Mouse (Mus musculus) limb, embryonic 14.5 days (tissue): Measurements from ENCODE around the gene Lhfpl5. TPM values are rescaled to one million over a fixed set of nuclear protein-coding genes. Genes with fewer than 3 reads are reported as not detected.

Experiments
- ATAC-seq: fragments of 200-750 bp; cut with Nextera tagmentation; 2 replicates; pipeline ENCODE4 v1.8.0; 2017; ENCODE audit warnings: low read depth, moderate number of reproducible peaks, moderate TSS enrichment; ENCODE audit not compliant: low FRiP score
- DNase-seq: peaks from one replicate; pipeline ENCODE4 v3.0.0-alpha.2; 2015; ENCODE audit warnings: low spot score
- H3K27ac ChIP-seq: fragments of 300-500 bp; sonication (generic); replicated peaks from 2 replicates; pipeline ENCODE4 v1.5.1; 2014; ENCODE audit warnings: low read depth, mild to moderate bottlenecking, low read length, moderate library complexity, mixed read lengths
- H3K27me3 ChIP-seq: fragments of 300-500 bp; sonication (generic); 2 replicates; pipeline ENCODE4 v1.6.1; 2014; ENCODE audit warnings: low read length, mixed read lengths; ENCODE audit not compliant: control insufficient read depth, insufficient read depth
- H3K36me3 ChIP-seq: fragments of 300-500 bp; sonication (generic); 2 replicates; pipeline ENCODE4 v1.6.1; 2014; ENCODE audit warnings: mild to moderate bottlenecking, low read length, moderate library complexity, mixed read lengths; ENCODE audit not compliant: control insufficient read depth, insufficient read depth
- H3K4me1 ChIP-seq: fragments of 300-500 bp; sonication (generic); 2 replicates; pipeline ENCODE4 v1.6.1; 2014; ENCODE audit warnings: antibody characterized with exemption, low read length, mixed read lengths; ENCODE audit not compliant: control insufficient read depth, insufficient read depth
- H3K4me2 ChIP-seq: fragments of 300-500 bp; sonication (generic); replicated peaks from 2 replicates; pipeline ENCODE4 v1.6.1; 2014; ENCODE audit warnings: low read depth, mild to moderate bottlenecking, low read length, moderate library complexity; ENCODE audit not compliant: severe bottlenecking
- H3K4me3 ChIP-seq: fragments of 300-500 bp; sonication (generic); replicated peaks from 2 replicates; pipeline ENCODE4 v1.5.1; 2014; ENCODE audit warnings: low read length
- H3K9ac ChIP-seq: fragments of 300-500 bp; sonication (generic); 2 replicates; pipeline ENCODE4 v1.6.1; 2014; ENCODE audit warnings: mild to moderate bottlenecking, low read depth, low read length, moderate library complexity; ENCODE audit not compliant: severe bottlenecking
- H3K9me3 ChIP-seq: fragments of 300-500 bp; sonication (generic); 2 replicates; pipeline ENCODE4 v1.6.1; 2016; ENCODE audit warnings: low read length; ENCODE audit not compliant: control insufficient read depth
- POLR2A ChIP-seq: fragments of 200-500 bp; IDR thresholded peaks from 2 replicates; pipeline ENCODE4 v1.8.0; 2012; ENCODE audit warnings: inconsistent platforms, mild to moderate bottlenecking, moderate library complexity, borderline replicate concordance; ENCODE audit not compliant: insufficient read depth, insufficient read length; ENCODE audit errors: extremely low read depth
- WGBS: fragments of 180-500 bp; shearing (Covaris S2); extraction: QIAGEN DNeasy Blood & Tissue Kit; methylation state at CpG from one replicate; pipeline ENCODE4 v1.1.7; 2014; 5-methylcytosine and 5-hydroxymethylcytosine counted together
- polyA plus RNA-seq, 2 experiments: library from polyadenylated mRNA; depleted of rRNA in 1 of 2; stranded (reverse) in 1 of 2; unstranded in 1 of 2; fragments of >200 nt; fragmentation: Nextera tagmentation in 1 of 2; extraction: Ambion mirVana in 1 of 2; gene quantifications; 2 replicates each; pipeline versions ENCODE4 v1.2.1 to v1.2.3; 2012 to 2014

Lhfpl5 gene
- polyA plus RNA-seq, 2 experiments: 0.05 to 0.17 TPM

DNA sequence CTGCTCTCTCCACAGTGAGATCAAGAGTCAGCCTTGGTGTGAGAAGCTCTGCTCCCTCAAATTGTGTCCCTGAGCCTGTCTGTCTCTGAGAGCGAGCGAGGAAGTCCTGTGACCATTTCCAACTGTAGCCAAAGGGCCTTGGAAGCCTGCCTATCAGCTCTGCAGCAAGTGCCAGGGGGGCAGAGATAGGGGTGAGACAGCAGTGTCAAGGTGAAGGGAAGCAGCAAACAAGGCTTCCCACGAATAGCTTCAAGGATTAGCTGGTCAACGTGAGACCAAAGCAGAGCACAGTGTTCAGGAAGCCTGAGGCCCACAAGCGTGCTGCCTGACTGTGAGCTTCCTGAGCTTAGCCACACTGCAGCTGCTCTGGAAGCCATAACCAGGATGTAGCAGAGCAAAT is 16.0 kb downstream of the Lhfpl5 start:
- no peak overlapping the region for H3K4me3 ChIP-seq
- DNase-seq (no peak), ATAC-seq (no peak)
- H3K27me3 ChIP-seq: no peaks in the 10 kb centered on the region
- H3K36me3 ChIP-seq: peaks cover 81% of the 10 kb centered on the region
- no peak overlapping the region for H3K4me2 ChIP-seq
- no peaks in the 10 kb centered on the region for H3K9me3 ChIP-seq
- H3K4me1 ChIP-seq: no peaks in the 10 kb centered on the region
- no peak for TF ChIP-seq POLR2A
- no peak overlapping the region for H3K9ac ChIP-seq
- 97% methylated on average over 5 of the region's 5 CpGs for WGBS
- no peak overlapping the region for H3K27ac ChIP-seq

GRCm38 (mm10) chr17:28592998-28593397 is 17.6 kb downstream of the Lhfpl5 start:
- Histone ChIP-seq H3K4me3 (no peak overlapping the region), H3K36me3 (peaks cover 90% of the 10 kb centered on the region), H3K4me2 (no peak overlapping the region), H3K4me1 (no peaks in the 10 kb centered on the region), H3K9me3 (no peaks in the 10 kb centered on the region), H3K27me3 (no peaks in the 10 kb centered on the region), H3K9ac (no peak overlapping the region), H3K27ac (no peak overlapping the region)
- peak; percentile 28 for DNase-seq
- TF ChIP-seq POLR2A: no peak
- ATAC-seq: peak; percentile 34
- 28% methylated on average over 4 of the region's 4 CpGs for WGBS

- ATAC-seq (no peak), DNase-seq (peak; percentile 20)
- H3K9me3 ChIP-seq: no peaks in the 10 kb centered on the region
- H3K9ac ChIP-seq: no peak overlapping the region
- TF ChIP-seq POLR2A: no peak
- H3K4me3 ChIP-seq: no peak overlapping the region
- no peaks in the 10 kb centered on the region for H3K27me3 ChIP-seq
- peaks cover 88% of the 10 kb centered on the region for H3K36me3 ChIP-seq
- 51% methylated on average over 4 of the region's 4 CpGs for WGBS
- no peak overlapping the region for H3K27ac ChIP-seq
- H3K4me1 ChIP-seq: no peaks in the 10 kb centered on the region
- no peak overlapping the region for H3K4me2 ChIP-seq
These were observed 18.5 kb downstream of the Lhfpl5 start for GRCm38 (mm10) chr17:28593965-28594364.

DNA sequence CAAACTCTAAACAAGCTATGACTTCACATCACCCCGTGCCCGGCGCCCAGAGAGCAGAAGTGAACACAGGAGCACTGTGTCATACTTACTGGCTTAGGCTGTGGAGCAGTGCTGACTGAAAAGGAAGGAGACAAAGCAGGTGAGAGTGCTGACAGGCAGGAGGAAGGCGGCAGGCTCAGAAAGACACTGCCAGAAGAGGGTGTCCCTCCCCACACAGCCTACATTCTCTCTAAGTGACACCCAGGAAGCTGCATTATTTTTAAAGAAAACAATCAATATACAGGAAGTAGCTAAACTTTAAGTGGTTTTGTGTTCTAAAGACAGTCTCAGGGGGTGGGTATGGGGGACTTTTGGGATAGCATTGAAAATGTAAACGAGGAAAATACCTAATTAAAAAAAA is 25.3 kb downstream of the Lhfpl5 start:
- Histone ChIP-seq H3K4me2 (no peak overlapping the region), H3K27me3 (no peaks in the 10 kb centered on the region), H3K4me3 (no peak overlapping the region), H3K9me3 (no peaks in the 10 kb centered on the region), H3K9ac (no peak overlapping the region), H3K27ac (no peak overlapping the region), H3K4me1 (no peaks in the 10 kb centered on the region), H3K36me3 (peaks cover 93% of the 10 kb centered on the region)
- TF ChIP-seq POLR2A: no peak
- ATAC-seq (no peak), DNase-seq (no peak)
- 92% methylated on average over 5 of the region's 5 CpGs for WGBS

DNA sequence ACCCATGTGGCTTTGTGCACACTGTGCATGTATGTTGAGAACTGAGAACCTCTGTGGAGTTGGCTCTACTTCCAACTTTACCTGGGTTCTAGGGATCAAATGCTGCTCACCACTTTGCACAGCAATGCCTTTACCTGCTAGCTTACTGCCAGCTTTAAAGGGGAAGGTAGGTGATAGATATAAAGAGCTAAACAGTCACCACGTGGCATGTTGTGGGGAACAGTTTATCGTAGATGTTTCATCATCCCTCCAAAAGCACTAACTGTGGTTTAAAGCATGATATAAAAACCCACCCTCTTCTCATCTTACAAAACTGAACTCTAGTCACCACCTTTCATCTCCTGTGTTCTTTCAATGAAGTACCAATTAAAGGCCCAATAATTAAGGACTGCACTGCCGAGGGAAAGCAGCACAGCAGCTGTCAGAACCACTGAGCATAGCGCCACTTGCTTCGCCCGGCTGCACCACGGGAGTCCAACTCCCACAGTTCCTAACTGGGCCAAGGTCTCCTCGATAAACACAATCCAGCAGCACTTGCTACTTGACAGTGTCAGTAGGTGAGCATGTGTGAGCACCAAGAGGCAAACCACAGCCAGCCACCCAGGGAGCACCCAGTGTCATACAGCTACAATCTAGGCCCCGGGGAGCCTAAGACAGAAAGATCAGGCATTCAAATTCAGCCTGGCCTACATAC is 26.3 kb downstream of the Lhfpl5 start:
- TF ChIP-seq POLR2A: no peak
- Histone ChIP-seq H3K9ac (no peak overlapping the region), H3K4me3 (no peak overlapping the region), H3K36me3 (peaks cover 93% of the 10 kb centered on the region), H3K4me2 (no peak overlapping the region), H3K9me3 (no peaks in the 10 kb centered on the region), H3K27ac (no peak overlapping the region), H3K27me3 (no peaks in the 10 kb centered on the region), H3K4me1 (no peaks in the 10 kb centered on the region)
- DNase-seq (no peak), ATAC-seq (no peak)
- WGBS: 80% methylated on average over 9 of the region's 9 CpGs
